Mouse (Mus musculus) hindbrain, embryonic 14.5 days (tissue): ENCODE results near the gene Car3. TPM values are rescaled to one million over a fixed set of nuclear protein-coding genes. Genes with fewer than 3 reads are reported as not detected.

Experiments used
- ATAC-seq: fragments of 200-750 bp; cut with Nextera tagmentation; 2 replicates; pipeline ENCODE4 v1.8.0; 2017; ENCODE audit warnings: moderate number of reproducible peaks, mild to moderate bottlenecking, moderate TSS enrichment, moderate library complexity; ENCODE audit not compliant: low FRiP score
- DNase-seq: peaks from one replicate; pipeline ENCODE4 v3.0.0-alpha.2; 2015; ENCODE audit warnings: low spot score
- H3K27ac ChIP-seq: fragments of 300-500 bp; sonication (generic); 2 replicates; pipeline ENCODE4 v1.5.1; 2014; ENCODE audit warnings: mild to moderate bottlenecking, moderate library complexity
- H3K27me3 ChIP-seq: fragments of 300-500 bp; sonication (generic); 2 replicates; pipeline ENCODE4 v1.6.1; 2014; ENCODE audit warnings: mild to moderate bottlenecking, low read length, mixed read lengths; ENCODE audit not compliant: control insufficient read depth, insufficient read depth
- H3K36me3 ChIP-seq: fragments of 300-500 bp; sonication (generic); replicated peaks from 2 replicates; pipeline ENCODE4 v1.6.1; 2014; ENCODE audit not compliant: control insufficient read depth, insufficient read depth
- H3K4me1 ChIP-seq: fragments of 300-500 bp; sonication (generic); replicated peaks from 2 replicates; pipeline ENCODE4 v1.6.1; 2014; ENCODE audit warnings: antibody characterized with exemption, low read length, mixed read lengths; ENCODE audit not compliant: control insufficient read depth, insufficient read depth
- H3K4me2 ChIP-seq: fragments of 300-500 bp; sonication (generic); replicated peaks from 2 replicates; pipeline ENCODE4 v1.6.1; 2014; ENCODE audit warnings: mild to moderate bottlenecking, moderate library complexity
- H3K4me3 ChIP-seq: fragments of 300-500 bp; sonication (generic); replicated peaks from 2 replicates; pipeline ENCODE4 v1.5.1; 2014; ENCODE audit warnings: mild to moderate bottlenecking, low read length
- H3K9ac ChIP-seq: fragments of 300-500 bp; sonication (generic); 2 replicates; pipeline ENCODE4 v1.6.1; 2014
- H3K9me3 ChIP-seq: fragments of 300-500 bp; sonication (generic); 2 replicates; pipeline ENCODE4 v1.6.1; 2016; ENCODE audit warnings: low read length; ENCODE audit not compliant: control insufficient read depth
- WGBS: fragments of 180-500 bp; shearing (Covaris S2); extraction: QIAGEN DNeasy Blood & Tissue Kit; methylation state at CpG from one replicate; pipeline ENCODE4 v1.1.7; 2014; 5-methylcytosine and 5-hydroxymethylcytosine counted together
- polyA plus RNA-seq: library from polyadenylated mRNA; unstranded; fragments of >200 nt; fragmentation: Nextera tagmentation; extraction: Ambion mirVana; gene quantifications from 2 replicates; pipeline ENCODE4 v1.2.1, GENCODE M21; 2014

The Car3 gene
- polyA plus RNA-seq, 1 experiment from 2014 or later = 0.82 TPM

DNA sequence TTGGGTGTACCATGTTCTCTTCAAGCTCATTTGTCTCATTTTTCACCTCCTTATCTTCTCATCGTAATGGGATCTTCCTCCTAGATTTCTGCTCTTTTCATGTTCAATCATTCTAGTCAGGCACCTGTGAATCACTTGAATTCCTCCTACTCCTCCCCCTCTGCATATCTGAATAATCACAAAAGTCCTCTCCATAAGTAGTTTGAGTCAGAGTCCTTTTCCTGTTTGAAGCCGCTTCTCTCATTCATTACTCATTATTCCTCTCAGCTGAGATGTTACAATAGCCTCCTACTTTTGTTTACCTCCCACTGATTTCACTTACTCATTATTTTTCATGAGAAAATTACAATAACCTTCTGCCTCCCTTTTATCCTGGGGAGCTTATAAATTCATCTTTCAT lies 53.9 kb downstream of the Car3 start:
- Histone ChIP-seq H3K4me1 (no peaks in the 10 kb centered on the region), H3K36me3 (no peaks in the 10 kb centered on the region), H3K9ac (no peak overlapping the region), H3K4me3 (no peak overlapping the region), H3K27me3 (no peaks in the 10 kb centered on the region), H3K27ac (no peak overlapping the region), H3K4me2 (no peak overlapping the region), H3K9me3 (no peaks in the 10 kb centered on the region)
- WGBS = 48% methylated on average over 2 of the region's 2 CpGs
- ATAC-seq (no peak), DNase-seq (no peak)

Other genes with a start within 250 kb of the Car3 start
- 1.1 and 1.2 TPM in 2 replicates for gene Car13, start 221.8 kb upstream of the Car3 start, polyA plus RNA-seq
- gene Car1, start 55.1 kb upstream of the Car3 start, polyA plus RNA-seq = 0.23 TPM in 1 of 2 replicates, not detected in the other
- 43.5 and 44.7 TPM in 2 replicates for gene Car2, start 22.8 kb downstream of the Car3 start, polyA plus RNA-seq